Mouse (Mus musculus): ENCODE data around the gene Notch1.

DNA sequence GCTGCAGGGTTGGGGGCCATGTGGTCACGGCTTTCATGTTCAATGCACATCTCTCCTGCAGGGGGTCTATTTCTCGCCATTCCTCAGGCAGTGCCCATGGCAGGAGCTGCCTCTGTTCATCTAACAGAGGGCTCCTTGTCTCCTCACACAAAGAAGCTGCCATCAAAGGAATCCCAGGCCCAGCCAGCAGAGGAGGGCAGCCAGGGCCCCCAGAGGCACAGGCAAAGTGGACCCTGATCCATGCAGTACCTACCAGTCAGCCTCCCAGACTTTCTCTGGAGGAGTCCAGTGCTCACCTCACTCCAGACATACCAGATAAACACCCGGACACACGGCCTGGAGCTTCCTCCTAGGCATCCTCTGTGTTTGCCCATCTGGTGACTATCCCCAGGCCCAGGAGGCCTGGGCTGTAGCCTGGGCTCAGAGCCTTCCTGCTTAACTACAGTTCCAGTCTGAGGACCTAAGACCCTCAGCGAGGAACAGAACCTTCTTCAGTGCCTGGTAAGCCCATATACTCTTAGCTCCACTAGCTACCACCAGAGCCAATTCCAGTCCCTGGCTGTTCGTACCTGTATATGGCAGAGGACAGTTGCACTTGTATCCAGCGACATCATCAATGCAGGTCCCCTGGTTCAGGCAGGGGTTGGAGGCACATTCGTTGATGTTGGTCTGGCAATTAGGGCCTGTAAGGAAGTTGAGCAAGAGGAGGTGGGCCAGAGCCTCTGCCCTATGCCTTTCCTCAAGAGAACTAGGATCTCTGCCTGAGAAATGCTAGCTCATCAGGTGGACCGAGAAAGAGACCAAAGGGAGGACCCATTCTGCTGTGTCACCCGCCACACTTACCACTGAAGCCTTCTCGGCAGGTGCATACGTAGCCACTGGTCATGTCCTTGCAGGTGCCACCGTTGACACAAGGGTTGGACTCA, 40.7 kb downstream of the Notch1 start:
- TF ChIP-seq CTCF (IDR thresholded peaks at IDR 0.05; ENCODE audit: low read depth) (no peak), EP300 (IDR thresholded peaks at IDR 0.05; ENCODE audit: low read depth) (no peak)

Data from liver, embryonic 14.5 days (tissue).